Mouse (Mus musculus): ENCODE measurements around the gene Tmpo. TPM values are rescaled to one million over a fixed set of nuclear protein-coding genes. Genes with fewer than 3 reads are reported as not detected.
A peak's percentile ranks its signal among the peaks of the same experiment; 100 is the strongest.

Gene Tmpo
- polyA plus RNA-seq, 1 experiment from 2014 or later, result 191 TPM

- no peaks in the 10 kb centered on the region for H3K27me3 ChIP-seq (ENCODE audit: insufficient read depth, low read length)
- H3K36me3 ChIP-seq (ENCODE audit: insufficient read depth, low read length), result 0 out of 2 replicates have a peak, but pooled peaks cover 6% of the 10 kb centered on the region
- H3K27ac ChIP-seq (ENCODE audit: low read length), result peak overlapping the region; percentile 100
- no peaks in the 10 kb centered on the region for H3K9me3 ChIP-seq (ENCODE audit: low read length)
- H3K4me1 ChIP-seq (ENCODE audit: insufficient read depth, low read length), result peaks cover 23% of the 10 kb centered on the region
- peak overlapping the region; percentile 100 for H3K9ac ChIP-seq (replicated peaks; ENCODE audit: low read length)
- peak overlapping the region; percentile 78 for H3K4me2 ChIP-seq (replicated peaks; ENCODE audit: low read depth, low read length)
- H3K4me3 ChIP-seq (ENCODE audit: low read length), result peak overlapping the region; percentile 95
- ATAC-seq (ENCODE audit: low FRiP score, low TSS enrichment), result no peak
- 81% methylated on average over 14 of the region's 14 CpGs for WGBS
Observed at GRCm38 (mm10) chr10:91172329-91173100, 8.6 kb downstream of the Tmpo start.

DNA sequence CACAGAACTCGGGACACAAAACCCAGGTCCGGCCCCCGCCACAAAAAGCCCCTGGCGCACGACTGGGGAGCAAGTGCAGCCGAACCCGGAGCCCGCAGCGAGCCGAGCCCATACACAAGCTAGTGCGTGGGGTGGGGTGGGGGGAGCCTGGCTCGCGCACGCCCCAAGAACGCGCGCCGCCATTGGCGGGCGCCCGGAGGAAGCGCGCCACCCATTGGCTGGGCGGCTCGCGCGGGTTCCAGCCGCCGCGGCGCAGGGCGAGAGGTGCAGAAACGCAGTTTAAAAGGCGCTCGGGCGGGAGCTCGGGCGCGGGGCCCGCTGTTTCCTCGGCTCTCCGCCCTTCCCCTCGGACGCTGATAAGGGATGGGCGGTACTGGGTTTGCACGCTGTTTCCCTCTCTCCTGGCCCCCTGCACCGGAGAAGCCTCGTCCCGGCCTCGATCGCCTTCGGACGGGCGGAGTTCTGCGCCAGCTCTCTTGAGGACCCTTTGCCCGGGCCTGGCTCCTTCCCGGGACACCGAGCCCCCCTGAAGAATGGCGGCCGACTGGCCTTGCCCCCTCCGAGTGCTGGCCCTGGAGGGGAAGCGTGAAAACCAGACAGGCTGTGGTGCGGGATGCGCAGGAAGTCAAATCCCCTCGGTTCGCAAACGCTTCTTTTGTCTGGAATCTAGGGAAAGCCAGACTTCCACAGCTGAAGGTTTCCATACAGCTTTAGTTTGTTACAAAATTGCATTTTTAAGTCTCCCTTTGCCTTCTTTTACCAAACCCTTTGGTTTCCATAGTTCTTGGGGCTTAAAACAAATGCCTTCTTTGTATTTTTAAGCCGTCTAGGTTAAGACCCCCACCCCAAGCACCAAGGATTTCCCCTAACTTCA lies 9.4 kb downstream of the Tmpo start:
- H3K4me2 ChIP-seq (replicated peaks; ENCODE audit: low read depth, low read length), result peak overlapping the region; percentile 78
- under 1% methylated on average over 67 of the region's 68 CpGs for WGBS
- peak overlapping the region; percentile 100 for H3K9ac ChIP-seq (replicated peaks; ENCODE audit: low read length)
- peak overlapping the region; percentile 100 for H3K27ac ChIP-seq (ENCODE audit: low read length)
- H3K4me1 ChIP-seq (ENCODE audit: insufficient read depth, low read length), result peaks cover 23% of the 10 kb centered on the region
- H3K27me3 ChIP-seq (ENCODE audit: insufficient read depth, low read length), result no peaks in the 10 kb centered on the region
- H3K9me3 ChIP-seq (ENCODE audit: low read length), result no peaks in the 10 kb centered on the region
- H3K36me3 ChIP-seq (ENCODE audit: insufficient read depth, low read length), result 0 out of 2 replicates have a peak, but pooled peaks cover 6% of the 10 kb centered on the region
- ATAC-seq (ENCODE audit: low FRiP score, low TSS enrichment), result peak; percentile 96
- H3K4me3 ChIP-seq (ENCODE audit: low read length), result peak overlapping the region; percentile 95

DNA sequence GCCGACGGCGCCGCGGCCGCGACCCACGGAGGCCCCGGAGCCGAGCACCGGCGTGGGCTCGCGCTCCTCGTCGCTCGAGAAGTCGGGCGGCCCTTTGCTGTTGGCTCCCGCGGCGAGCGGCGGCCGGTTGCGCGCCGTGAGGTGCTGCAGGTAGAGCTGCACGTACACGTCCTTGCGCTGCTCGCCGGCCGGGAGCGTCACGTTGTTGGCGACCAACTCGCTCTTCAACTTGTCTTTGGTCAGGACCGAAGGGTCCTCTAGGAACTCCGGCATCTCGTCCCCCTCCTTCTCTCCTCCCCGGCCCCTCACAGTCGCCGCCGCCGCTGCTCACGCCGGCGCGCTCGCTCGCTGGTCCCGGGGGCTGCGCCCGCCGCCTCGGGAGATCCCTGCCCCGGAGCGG lies 10.1 kb downstream of the Tmpo start:
- under 1% methylated on average over 59 of the region's 59 CpGs for WGBS
- peak; percentile 52 for ATAC-seq (ENCODE audit: low FRiP score, low TSS enrichment)
- Histone ChIP-seq H3K4me3 (ENCODE audit: low read length) (peak overlapping the region; percentile 95), H3K9me3 (ENCODE audit: low read length) (no peaks in the 10 kb centered on the region), H3K4me2 (replicated peaks; ENCODE audit: low read depth, low read length) (peak overlapping the region; percentile 68), H3K4me1 (ENCODE audit: insufficient read depth, low read length) (peaks cover 28% of the 10 kb centered on the region), H3K9ac (replicated peaks; ENCODE audit: low read length) (peak overlapping the region; percentile 100), H3K27ac (ENCODE audit: low read length) (peak overlapping the region; percentile 100), H3K27me3 (ENCODE audit: insufficient read depth, low read length) (no peaks in the 10 kb centered on the region), H3K36me3 (ENCODE audit: insufficient read depth, low read length) (0 out of 2 replicates have a peak, but pooled peaks cover 6% of the 10 kb centered on the region)

DNA sequence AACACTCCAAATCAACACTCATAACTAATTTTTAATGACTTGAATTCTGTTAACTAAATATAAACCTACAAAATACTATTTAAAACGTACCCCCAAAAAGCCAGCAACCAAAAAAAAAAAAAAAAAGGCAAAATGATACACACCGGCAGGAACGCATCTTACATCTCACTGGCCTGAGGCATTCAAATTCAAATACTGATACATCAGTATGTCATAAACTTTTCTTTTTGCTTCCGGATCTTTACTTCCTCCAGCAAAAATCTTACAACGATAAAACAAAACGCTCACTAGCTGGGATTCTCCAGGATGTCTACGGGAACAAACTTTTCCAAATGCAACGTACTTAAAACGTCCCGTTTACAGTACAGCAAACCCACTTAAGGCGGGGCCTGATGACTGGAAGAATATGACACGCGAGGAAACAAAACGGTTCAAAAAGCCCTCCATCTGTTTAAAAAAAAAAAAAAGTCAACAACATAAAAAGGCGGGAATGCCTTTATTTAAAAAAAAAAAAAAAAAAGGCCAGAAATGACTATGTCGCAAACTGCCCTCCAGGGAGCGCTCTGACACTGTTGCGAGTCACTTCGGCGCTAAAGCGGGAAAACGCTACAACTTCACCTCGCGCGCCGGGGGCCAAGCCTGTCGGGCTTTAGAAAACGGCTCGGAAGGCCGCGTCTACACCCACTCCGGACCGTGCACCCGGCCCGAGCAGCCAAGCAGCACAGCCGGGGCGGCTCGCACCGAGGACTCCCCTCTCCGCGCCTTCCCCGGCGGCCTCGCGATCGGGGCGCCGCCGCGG lies 10.8 kb downstream of the Tmpo start:
- 0 out of 2 replicates have a peak, but pooled peaks cover 6% of the 10 kb centered on the region for H3K36me3 ChIP-seq (ENCODE audit: insufficient read depth, low read length)
- no peaks in the 10 kb centered on the region for H3K9me3 ChIP-seq (ENCODE audit: low read length)
- WGBS, result under 1% methylated on average over 39 of the region's 50 CpGs
- peak; percentile 58 for ATAC-seq (ENCODE audit: low FRiP score, low TSS enrichment)
- peak overlapping the region; percentile 100 for H3K9ac ChIP-seq (replicated peaks; ENCODE audit: low read length)
- no peaks in the 10 kb centered on the region for H3K27me3 ChIP-seq (ENCODE audit: insufficient read depth, low read length)
- peak overlapping the region; percentile 95 for H3K4me3 ChIP-seq (ENCODE audit: low read length)
- H3K27ac ChIP-seq (ENCODE audit: low read length), result peak overlapping the region; percentile 100
- peaks cover 28% of the 10 kb centered on the region for H3K4me1 ChIP-seq (ENCODE audit: insufficient read depth, low read length)
- H3K4me2 ChIP-seq (replicated peaks; ENCODE audit: low read depth, low read length), result peak overlapping the region; percentile 68

- H3K4me2 ChIP-seq (replicated peaks; ENCODE audit: low read depth, low read length), result peak overlapping the region; percentile 68
- no peaks in the 10 kb centered on the region for H3K27me3 ChIP-seq (ENCODE audit: insufficient read depth, low read length)
- peak overlapping the region; percentile 100 for H3K9ac ChIP-seq (replicated peaks; ENCODE audit: low read length)
- no peak overlapping the region for H3K27ac ChIP-seq (ENCODE audit: low read length)
- no peaks in the 10 kb centered on the region for H3K9me3 ChIP-seq (ENCODE audit: low read length)
- 0 out of 2 replicates have a peak, but pooled peaks cover 6% of the 10 kb centered on the region for H3K36me3 ChIP-seq (ENCODE audit: insufficient read depth, low read length)
- 32% methylated on average over 17 of the region's 17 CpGs for WGBS
- H3K4me1 ChIP-seq (ENCODE audit: insufficient read depth, low read length), result peaks cover 28% of the 10 kb centered on the region
- ATAC-seq (ENCODE audit: low FRiP score, low TSS enrichment), result no peak
- peak overlapping the region; percentile 95 for H3K4me3 ChIP-seq (ENCODE audit: low read length)
Observed at GRCm38 (mm10) chr10:91169414-91170065, 11.6 kb downstream of the Tmpo start.

DNA sequence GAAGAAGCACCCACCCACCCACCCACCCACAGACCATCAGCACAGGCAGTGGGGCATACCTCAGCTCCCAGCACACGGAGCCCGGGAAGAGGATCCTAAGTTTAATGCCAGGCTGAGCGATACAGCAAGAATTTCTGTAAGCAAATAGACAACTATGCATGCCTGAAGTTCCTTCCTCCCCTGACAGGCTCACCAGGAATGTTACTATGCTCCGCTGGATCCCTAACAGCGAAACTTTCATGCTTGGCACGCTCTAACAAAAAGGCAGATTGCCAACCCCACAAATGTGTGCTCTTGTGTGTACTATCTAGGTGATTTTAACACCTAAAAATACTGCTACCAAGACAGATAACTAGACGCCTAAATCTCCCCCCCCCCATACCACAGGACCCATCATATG lies 13.8 kb downstream of the Tmpo start:
- no peaks in the 10 kb centered on the region for H3K27me3 ChIP-seq (ENCODE audit: insufficient read depth, low read length)
- peaks cover 26% of the 10 kb centered on the region for H3K4me1 ChIP-seq (ENCODE audit: insufficient read depth, low read length)
- H3K9ac ChIP-seq (replicated peaks; ENCODE audit: low read length), result peak overlapping the region; percentile 35; the same call in 1 of the 2 replicates
- 34% methylated on average over 7 of the region's 7 CpGs for WGBS
- peaks cover 24% of the 10 kb centered on the region for H3K36me3 ChIP-seq (ENCODE audit: insufficient read depth, low read length)
- peak overlapping the region; percentile 31 for H3K4me3 ChIP-seq (ENCODE audit: low read length)
- no peaks in the 10 kb centered on the region for H3K9me3 ChIP-seq (ENCODE audit: low read length)
- peak overlapping the region; percentile 68 for H3K4me2 ChIP-seq (replicated peaks; ENCODE audit: low read depth, low read length)
- ATAC-seq (ENCODE audit: low FRiP score, low TSS enrichment), result no peak
- H3K27ac ChIP-seq (ENCODE audit: low read length), result peak overlapping the region; percentile 69

GRCm38 (mm10) chr10:91166890-91167289 lies 14.2 kb downstream of the Tmpo start:
- H3K9ac ChIP-seq (replicated peaks; ENCODE audit: low read length), result 0 out of 2 replicates have a peak overlapping the region, but pooled peaks have one; percentile 35
- H3K9me3 ChIP-seq (ENCODE audit: low read length), result no peaks in the 10 kb centered on the region
- peak overlapping the region; percentile 69 for H3K27ac ChIP-seq (ENCODE audit: low read length)
- no peak for ATAC-seq (ENCODE audit: low FRiP score, low TSS enrichment)
- H3K4me3 ChIP-seq (ENCODE audit: low read length), result peak overlapping the region; percentile 31
- peak overlapping the region; percentile 68 for H3K4me2 ChIP-seq (replicated peaks; ENCODE audit: low read depth, low read length)
- no peaks in the 10 kb centered on the region for H3K27me3 ChIP-seq (ENCODE audit: insufficient read depth, low read length)
- H3K4me1 ChIP-seq (ENCODE audit: insufficient read depth, low read length), result peaks cover 22% of the 10 kb centered on the region
- WGBS, result 54% methylated on average over 5 of the region's 5 CpGs
- H3K36me3 ChIP-seq (ENCODE audit: insufficient read depth, low read length), result peaks cover 28% of the 10 kb centered on the region

DNA sequence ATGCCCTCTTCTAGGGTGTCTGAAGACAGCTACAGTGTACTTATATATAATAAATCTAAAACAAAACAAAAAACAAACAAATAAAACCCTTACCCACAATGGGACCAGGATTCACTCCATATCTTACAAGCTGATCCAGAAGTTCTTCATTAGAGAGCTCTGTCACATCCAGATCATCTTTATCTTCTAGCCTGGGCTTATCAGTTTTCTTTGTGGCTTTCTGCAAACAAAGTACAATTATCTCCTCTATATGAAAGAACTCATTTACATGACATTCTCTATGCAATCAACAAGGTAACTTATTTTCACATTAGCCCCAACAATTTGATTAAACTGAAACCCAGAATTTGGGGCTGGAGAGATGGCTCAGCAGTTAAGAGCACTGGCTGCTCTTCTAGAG lies 15.3 kb downstream of the Tmpo start:
- H3K9me3 ChIP-seq (ENCODE audit: low read length), result no peaks in the 10 kb centered on the region
- H3K36me3 ChIP-seq (ENCODE audit: insufficient read depth, low read length), result peaks cover 39% of the 10 kb centered on the region
- H3K4me1 ChIP-seq (ENCODE audit: insufficient read depth, low read length), result peaks cover 22% of the 10 kb centered on the region
- H3K9ac ChIP-seq (replicated peaks; ENCODE audit: low read length), result no peak overlapping the region
- no peaks in the 10 kb centered on the region for H3K27me3 ChIP-seq (ENCODE audit: insufficient read depth, low read length)
- no peak overlapping the region for H3K4me2 ChIP-seq (replicated peaks; ENCODE audit: low read depth, low read length)
- no peak for ATAC-seq (ENCODE audit: low FRiP score, low TSS enrichment)
- H3K27ac ChIP-seq (ENCODE audit: low read length), result no peak overlapping the region
- H3K4me3 ChIP-seq (ENCODE audit: low read length), result no peak overlapping the region

- Histone ChIP-seq H3K4me2 (replicated peaks; ENCODE audit: low read depth, low read length) (no peak overlapping the region), H3K36me3 (ENCODE audit: insufficient read depth, low read length) (peaks cover 45% of the 10 kb centered on the region), H3K27ac (ENCODE audit: low read length) (no peak overlapping the region), H3K4me3 (ENCODE audit: low read length) (no peak overlapping the region), H3K9me3 (ENCODE audit: low read length) (no peaks in the 10 kb centered on the region), H3K27me3 (ENCODE audit: insufficient read depth, low read length) (no peaks in the 10 kb centered on the region), H3K4me1 (ENCODE audit: insufficient read depth, low read length) (peaks cover 21% of the 10 kb centered on the region), H3K9ac (replicated peaks; ENCODE audit: low read length) (no peak overlapping the region)
- 72% methylated on average over 3 of the region's 3 CpGs for WGBS
- ATAC-seq (ENCODE audit: low FRiP score, low TSS enrichment), result no peak
Observed at GRCm38 (mm10) chr10:91164491-91164890, 16.6 kb downstream of the Tmpo start.

Data from kidney, embryonic 16.5 days (tissue).